Mouse (Mus musculus) T-helper 2 cell (primary cell): Measurements from ENCODE around the gene Hpcal1.
"Not testable (repeated sequence)": the region's sequence is repeated elsewhere in the genome, so short reads cannot be mapped to it uniquely, and the experiment has no call there.

ENCODE experiments used
- in situ Hi-C: fragments of 300-600 bp; cut with MboI, MseI; formaldehyde crosslinking; loops from one replicate; pipeline ENCODE4 v1.15.1; 2025; ENCODE audit warnings: high pct_unique_total_duplicates

Hpcal1 gene

DNA sequence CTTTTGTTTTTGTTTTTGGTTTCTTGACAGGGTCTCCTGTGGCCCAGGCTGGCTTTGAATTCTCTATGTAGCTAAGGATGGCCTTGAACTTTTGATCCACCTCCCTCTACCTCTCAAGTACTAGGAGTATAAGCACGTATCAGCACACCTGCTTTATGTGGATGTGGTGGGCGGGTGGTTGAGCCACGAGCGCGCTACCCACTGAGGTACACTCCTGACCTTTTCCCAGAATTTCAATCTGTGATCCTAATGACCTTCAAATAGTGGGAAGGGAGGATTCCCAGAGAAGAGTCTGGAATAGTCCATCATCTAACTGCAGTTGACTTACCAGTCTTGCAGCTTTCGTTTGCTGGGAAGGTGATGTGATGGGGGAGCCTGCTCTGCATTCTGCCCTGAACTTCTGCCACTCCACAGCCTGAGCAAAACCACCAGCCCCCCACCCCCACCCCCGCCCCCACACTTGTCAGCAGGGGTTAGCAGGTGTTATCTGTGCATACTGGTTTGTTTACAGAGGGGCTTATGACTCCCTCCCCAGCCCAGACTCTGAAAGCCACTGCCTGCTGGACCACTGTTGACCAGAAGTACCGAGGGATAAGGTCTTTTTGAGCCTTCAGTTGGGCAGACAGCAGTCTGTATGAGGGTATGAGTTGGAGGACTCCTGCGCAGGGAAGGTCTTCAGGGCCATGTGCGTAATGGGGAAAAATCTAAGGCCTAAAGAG, 46.4 kb downstream of the Hpcal1 start:
- in situ Hi-C loops, result no loop called here

DNA sequence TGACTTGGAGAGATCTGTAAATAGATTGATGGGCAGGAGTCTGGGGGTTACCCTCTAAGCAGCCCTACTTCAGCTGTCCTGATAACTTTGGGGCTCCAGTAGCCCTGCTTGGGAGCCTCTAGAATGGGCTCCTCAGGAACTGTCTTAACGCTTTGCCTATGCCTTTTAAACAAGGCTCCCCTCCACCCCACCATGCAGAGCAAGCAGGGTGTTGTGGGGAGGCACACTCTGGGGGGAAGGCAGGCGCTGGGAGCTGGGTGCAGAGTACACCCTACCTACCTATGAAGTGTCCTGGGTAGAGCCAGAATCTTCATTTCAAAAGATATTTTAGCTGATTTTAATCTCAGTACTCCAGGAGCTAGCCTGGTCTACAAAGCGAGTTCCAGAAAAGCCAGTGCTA, 47.2 kb downstream of the Hpcal1 start:
- in situ Hi-C loops, result no loop called here

- in situ Hi-C loops, result no loop called here
Observed at GRCm38 (mm10) chr12:17738473-17738872, 47.8 kb downstream of the Hpcal1 start.

DNA sequence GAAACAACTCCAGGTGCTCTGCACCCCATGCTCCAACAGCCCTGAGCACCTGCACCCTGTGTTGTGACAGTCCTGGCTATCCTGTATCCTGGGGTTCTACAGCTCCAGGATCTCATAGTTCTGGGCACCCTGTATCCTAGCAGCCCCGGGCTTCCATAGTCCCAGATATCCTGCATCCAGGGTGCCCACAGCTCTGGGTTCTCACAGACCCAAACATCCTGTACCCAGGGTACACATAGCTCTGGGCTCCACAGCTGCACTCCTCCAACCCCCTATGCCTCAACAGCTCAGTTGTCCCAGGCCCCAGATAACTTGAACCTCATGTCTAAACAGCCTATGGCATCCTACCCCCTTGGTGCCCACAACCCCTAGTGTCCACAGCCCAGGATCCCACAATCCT, 49.6 kb downstream of the Hpcal1 start:
- in situ Hi-C loops, result no loop called here

GRCm38 (mm10) chr12:17741637-17742364, 51.1 kb downstream of the Hpcal1 start:
- in situ Hi-C loops, result no loop called here

DNA sequence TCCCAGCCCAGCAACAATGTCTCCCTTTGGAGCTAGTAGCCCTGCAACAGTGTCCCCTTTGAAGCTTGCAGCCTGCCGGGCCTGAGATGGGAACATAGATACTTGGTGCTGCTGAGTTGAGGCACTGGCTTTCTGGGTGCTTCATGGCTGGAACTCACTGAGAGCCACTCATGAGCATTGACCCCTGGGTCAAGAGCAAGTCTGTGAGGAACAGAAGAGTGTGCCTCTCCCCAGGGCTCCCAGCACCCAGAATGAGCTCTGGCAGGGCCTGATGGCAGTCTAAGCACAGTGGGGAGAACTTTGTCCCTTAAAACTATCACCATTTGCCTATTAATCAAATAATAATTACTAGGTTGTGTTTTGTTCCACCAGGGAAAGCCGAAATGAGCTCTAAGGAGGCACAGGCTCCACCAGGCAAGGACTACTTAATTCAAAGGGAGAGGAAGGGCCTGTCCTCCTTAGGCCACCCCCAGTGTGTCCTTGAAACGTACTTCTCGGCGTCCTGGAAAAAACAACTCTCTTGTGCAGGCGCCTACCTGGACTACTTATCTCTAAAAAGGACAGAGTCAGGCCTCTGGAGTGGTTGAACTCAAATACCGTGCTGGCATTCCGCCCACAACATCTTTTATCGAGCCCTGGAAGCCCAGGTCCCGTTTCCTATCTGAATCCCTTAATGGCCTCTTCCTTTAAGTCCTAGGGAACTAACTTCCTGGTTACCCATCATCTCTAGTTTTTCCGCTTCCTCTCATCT, 52.1 kb downstream of the Hpcal1 start:
- in situ Hi-C loops, result no loop called here

- in situ Hi-C loops, result no loop called here
Observed at GRCm38 (mm10) chr12:17745431-17745830, 54.8 kb downstream of the Hpcal1 start.

DNA sequence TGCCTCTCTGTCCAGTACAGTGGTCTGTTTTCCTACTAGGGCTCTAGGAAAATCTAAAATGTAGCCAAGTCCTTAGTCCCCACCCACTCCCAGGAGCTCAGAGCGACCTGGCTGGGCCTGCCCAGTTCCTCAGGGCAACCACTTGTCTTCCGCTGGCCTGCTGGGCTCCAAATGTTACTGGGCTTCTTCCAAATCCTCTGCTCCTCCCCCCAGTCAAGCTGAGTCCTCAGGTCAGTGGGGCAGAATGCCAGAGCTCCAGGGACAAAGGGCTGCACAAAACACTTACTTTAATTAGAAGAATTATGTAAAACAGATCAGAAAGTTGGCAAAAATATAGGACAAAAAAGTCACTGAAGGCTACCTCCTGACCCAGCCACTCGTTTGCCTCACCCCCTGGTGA, 56.1 kb downstream of the Hpcal1 start:
- in situ Hi-C loops, result no loop called here

GRCm38 (mm10) chr12:17747191-17748154, 56.8 kb downstream of the Hpcal1 start:
- in situ Hi-C loops, result no loop called here

GRCm38 (mm10) chr12:17748155-17748529, 57.5 kb downstream of the Hpcal1 start:
- in situ Hi-C loops, result no loop called here

- in situ Hi-C loops, result no loop called here
Observed at GRCm38 (mm10) chr12:17749784-17750183, 59.1 kb downstream of the Hpcal1 start.

GRCm38 (mm10) chr12:17750500-17750899, 59.8 kb downstream of the Hpcal1 start:
- in situ Hi-C loops, result no loop called here

DNA sequence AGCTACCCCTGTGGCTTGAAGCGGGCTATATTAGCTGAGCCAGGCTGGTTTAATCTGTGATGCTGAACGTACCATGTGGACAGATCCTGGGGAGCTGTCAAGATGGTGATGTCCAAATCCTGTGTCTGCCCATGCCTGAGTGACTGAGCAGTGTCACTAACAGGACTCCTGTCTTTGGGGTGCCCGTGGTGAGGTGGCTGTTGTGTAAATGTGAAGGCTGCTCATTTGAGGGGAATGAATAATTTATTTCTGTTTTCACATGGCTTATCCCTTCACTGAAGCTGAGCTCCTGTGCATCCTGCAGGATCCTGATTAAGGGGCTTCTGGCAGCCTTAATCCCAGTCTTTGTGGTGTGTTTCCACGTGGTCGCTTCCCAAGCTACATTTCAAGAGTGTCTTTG, 62.2 kb downstream of the Hpcal1 start:
- in situ Hi-C loops, result no loop called here

DNA sequence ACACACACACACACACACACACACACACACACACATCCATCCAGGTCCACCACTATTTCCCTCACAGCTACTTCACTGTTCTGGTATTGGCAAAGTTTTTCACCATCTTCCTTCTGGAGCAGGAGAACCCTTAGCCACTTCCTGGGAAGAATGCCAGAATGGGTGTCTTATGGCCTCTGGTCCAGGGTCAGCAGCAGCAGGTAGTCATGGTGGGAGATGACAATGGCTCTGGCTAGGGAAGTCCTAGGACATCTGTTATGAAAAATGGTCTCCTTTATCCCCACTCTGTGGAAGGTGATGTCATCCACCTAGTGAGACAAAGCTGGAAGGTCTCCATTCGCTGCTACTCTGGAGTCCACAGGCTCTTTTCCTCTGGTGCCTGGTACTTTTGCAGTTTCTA, 64.1 kb downstream of the Hpcal1 start:
- in situ Hi-C loops, result no loop called here

DNA sequence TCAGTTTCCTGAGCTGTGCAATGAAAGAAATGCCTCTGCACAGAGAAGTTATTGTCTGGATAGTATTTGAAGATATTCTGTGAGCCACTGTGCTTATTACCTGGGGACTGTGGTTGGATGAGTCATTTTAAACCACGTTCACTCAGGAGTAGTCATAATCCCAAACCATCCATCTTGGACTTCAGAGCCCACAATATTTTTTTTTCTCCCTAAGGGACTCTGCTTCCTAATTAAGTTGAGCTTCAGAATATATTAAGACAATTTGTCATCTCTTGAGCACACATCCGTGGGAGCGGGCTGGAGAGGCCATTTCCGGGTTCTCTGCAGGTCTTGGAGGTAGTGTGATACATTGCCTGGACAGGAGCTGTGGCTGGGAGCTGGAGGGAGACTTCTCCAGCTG, 66.2 kb downstream of the Hpcal1 start:
- in situ Hi-C loops, result no loop called here

- in situ Hi-C loops, result no loop called here
Observed at GRCm38 (mm10) chr12:17762286-17762933, 71.8 kb downstream of the Hpcal1 start.

DNA sequence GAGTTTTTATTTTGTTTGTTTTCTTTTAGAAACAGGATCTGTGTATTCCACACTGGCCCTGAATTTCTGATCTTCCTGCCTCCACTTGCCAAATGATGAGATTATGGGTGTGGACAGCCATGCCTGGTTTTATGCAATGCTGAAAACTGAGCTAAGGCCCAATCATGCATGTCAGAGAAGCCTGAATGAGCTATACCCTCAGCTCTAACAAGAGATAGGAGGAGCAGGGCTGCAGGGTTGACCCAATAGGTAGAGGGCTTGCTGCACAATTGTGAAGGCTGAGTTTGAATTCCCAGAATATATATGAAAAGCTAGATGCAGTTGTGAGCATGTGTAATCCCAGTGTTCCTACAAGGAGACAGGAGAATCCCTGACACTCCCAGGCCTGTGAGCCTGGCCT, 72.4 kb downstream of the Hpcal1 start:
- in situ Hi-C loops, result no loop called here

DNA sequence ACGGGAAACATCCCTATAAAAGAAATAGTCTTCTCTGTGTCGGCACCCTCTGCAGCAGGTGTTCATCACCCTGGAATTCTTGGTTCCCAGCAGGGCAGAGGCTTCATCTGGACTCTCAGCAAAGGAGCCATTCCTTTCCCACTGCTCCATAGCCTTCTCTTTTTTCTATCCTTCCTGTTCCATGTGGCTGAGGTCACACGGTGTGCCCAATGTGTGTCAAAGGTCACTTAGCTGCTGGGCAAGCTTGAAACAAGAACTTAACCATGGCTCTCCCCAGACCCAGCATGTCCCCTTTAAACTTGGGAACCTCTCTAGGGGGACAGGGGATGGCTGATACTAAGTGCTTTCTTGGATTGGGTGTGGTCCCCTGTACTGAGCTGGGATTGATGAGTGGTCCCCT, 73.3 kb downstream of the Hpcal1 start:
- in situ Hi-C loops, result no loop called here

DNA sequence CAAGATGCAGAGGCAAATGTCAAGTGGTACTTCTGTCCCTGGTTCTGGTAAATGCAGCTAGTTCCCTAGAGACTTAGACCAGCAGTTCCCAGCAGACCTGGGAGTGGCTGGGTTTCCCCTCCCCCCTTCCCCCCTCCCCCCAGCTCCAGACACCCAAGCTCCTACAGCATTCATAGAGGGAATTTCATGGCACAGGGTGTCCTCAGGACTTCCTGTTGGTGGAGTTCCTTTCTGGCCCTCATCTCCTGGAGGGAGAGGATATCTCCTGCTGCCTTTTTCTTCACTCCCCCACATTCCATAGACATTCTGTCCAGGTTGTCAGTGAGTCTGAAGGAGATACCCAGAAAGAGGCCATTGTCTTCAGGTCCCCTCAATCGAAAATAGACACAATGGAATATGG, 76.9 kb downstream of the Hpcal1 start:
- in situ Hi-C loops, result not testable (repeated sequence)

DNA sequence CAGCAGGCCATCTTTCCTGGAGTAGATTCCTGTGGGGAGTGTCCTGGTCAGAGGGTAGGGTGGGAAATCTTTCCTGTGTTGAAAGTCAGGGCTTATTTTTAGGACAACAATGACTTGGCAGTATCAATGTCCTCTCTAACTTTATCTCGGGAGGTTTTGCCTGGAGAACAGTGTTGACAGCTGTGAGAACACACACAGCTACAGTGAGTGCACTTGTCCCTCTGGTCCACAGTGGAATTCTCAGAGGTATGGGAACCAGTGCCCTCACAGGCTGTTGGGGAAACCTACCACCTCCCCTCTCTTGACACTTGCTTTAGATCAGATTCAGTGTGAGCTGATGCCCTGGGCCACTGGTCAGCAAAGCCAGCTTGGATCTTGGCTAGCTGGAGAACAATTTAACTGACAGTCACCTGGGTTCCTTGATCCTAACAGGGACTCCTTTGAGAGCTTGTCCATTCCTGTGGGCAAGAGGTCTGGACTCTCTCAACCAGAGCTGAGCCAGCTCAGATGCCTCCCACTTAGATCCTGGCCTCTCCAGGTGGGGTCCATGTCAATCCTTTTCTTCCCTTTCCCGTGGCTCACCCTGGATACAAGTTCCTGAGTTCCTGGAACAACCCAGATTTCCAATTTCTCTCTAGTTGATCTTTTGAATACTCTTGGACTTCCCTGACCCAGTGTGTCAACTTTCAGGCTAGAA, 79.0 kb downstream of the Hpcal1 start:
- in situ Hi-C loops, result no loop called here
